Mouse (Mus musculus) CH12.LX (cell line): ENCODE measurements around the gene Nfkb2. TPM values are rescaled to one million over a fixed set of nuclear protein-coding genes. Genes with fewer than 3 reads are reported as not detected.

Experiments used
- DNase-seq: peaks from one replicate; pipeline ENCODE4 v3.0.0-alpha.2; 2013; ENCODE audit errors: extremely low read depth
- H3K27ac ChIP-seq: 2 replicates; pipeline ENCODE4 v1.5.1; 2012; ENCODE audit warnings: low read depth, mild to moderate bottlenecking, control low read depth, moderate library complexity; ENCODE audit not compliant: insufficient read depth
- H3K27me3 ChIP-seq: replicated peaks from 2 replicates; pipeline ENCODE3; 2012; ENCODE audit warnings: inconsistent platforms
- H3K36me3 ChIP-seq, 2 experiments: replicated peaks in 1 of 2; 2 replicates each; pipeline versions ENCODE3 to v1.6.1; 2012; ENCODE audit warnings: inconsistent platforms in 1 of 2, low read length in 1 of 2, mild to moderate bottlenecking in 1 of 2, mixed read lengths in 1 of 2, moderate library complexity in 1 of 2; ENCODE audit not compliant: control insufficient read depth in 1 of 2, insufficient read depth in 1 of 2
- H3K4me1 ChIP-seq, 2 experiments: 2 replicates each; pipeline ENCODE4 v1.6.1; 2012; ENCODE audit warnings: inconsistent platforms in 1 of 2, moderate library complexity in 1 of 2; ENCODE audit not compliant: insufficient read depth in 2 of 2, control insufficient read depth in 1 of 2
- H3K4me2 ChIP-seq: 2 replicates; pipeline ENCODE4 v1.6.1; 2012; ENCODE audit warnings: low read depth, mild to moderate bottlenecking, control low read depth; ENCODE audit not compliant: poor library complexity, insufficient read depth, severe bottlenecking
- H3K4me3 ChIP-seq, 3 experiments: fragments of 150-350 bp in 1 of 3; sonication (generic) in 1 of 3; replicated peaks in 1 of 3; 2 replicates each; pipeline versions ENCODE3 to v1.5.1; 2011 to 2012; ENCODE audit warnings: low read depth in 2 of 3, low read length in 2 of 3, mild to moderate bottlenecking in 2 of 3, moderate library complexity in 2 of 3, control low read depth in 1 of 3, improper control_type of control experiment in 1 of 3, inconsistent platforms in 1 of 3, mixed read lengths in 1 of 3; ENCODE audit not compliant: poor library complexity in 1 of 3
- H3K79me2 ChIP-seq: replicated peaks from 2 replicates; pipeline ENCODE4 v1.6.1; 2012; ENCODE audit warnings: mild to moderate bottlenecking, moderate library complexity; ENCODE audit not compliant: control insufficient read depth, poor library complexity, insufficient read depth, severe bottlenecking; ENCODE audit errors: extremely low read depth
- H3K9ac ChIP-seq: 2 replicates; pipeline ENCODE4 v1.6.1; 2012; ENCODE audit warnings: low read depth, mild to moderate bottlenecking, control low read depth, moderate library complexity; ENCODE audit not compliant: insufficient read depth
- H3K9me3 ChIP-seq: replicated peaks from 2 replicates; pipeline ENCODE3; 2012; ENCODE audit warnings: low read length, inconsistent platforms, mixed read lengths
- BHLHE40 ChIP-seq: IDR thresholded peaks from 2 replicates; pipeline ENCODE4 v1.6.1; 2011; ENCODE audit warnings: mild to moderate bottlenecking, low read depth, low read length, improper control_type of control experiment
- CHD2 ChIP-seq: IDR thresholded peaks from 2 replicates; pipeline ENCODE4 v1.6.1; 2011; ENCODE audit warnings: low read length, improper control_type of control experiment
- E2F4 ChIP-seq: IDR thresholded peaks from 2 replicates; pipeline ENCODE4 v1.6.1; 2011; ENCODE audit warnings: low read depth, low read length, improper control_type of control experiment; ENCODE audit not compliant: insufficient replicate concordance
- ETS1 ChIP-seq: conservative IDR thresholded peaks from 2 replicates; pipeline ENCODE4 v1.6.1; 2012; ENCODE audit warnings: low read depth, mild to moderate bottlenecking, inconsistent platforms, low read length, improper control_type of control experiment, moderate library complexity
- HCFC1 ChIP-seq: IDR thresholded peaks from 2 replicates; pipeline ENCODE4 v1.6.1; 2012; ENCODE audit warnings: low read depth, mild to moderate bottlenecking, inconsistent platforms, low read length, improper control_type of control experiment
- IRF4 ChIP-seq: IDR thresholded peaks from 2 replicates; pipeline ENCODE4 v1.6.1; 2014; ENCODE audit warnings: low read depth, mild to moderate bottlenecking, inconsistent platforms, low read length, improper control_type of control experiment
- KAT2A ChIP-seq: IDR thresholded peaks from 2 replicates; pipeline ENCODE4 v1.6.1; 2012; ENCODE audit warnings: low read length, improper control_type of control experiment, inconsistent platforms; ENCODE audit not compliant: insufficient replicate concordance
- MAZ ChIP-seq: IDR thresholded peaks from 2 replicates; pipeline ENCODE4 v1.6.1; 2012; ENCODE audit warnings: low read depth, mild to moderate bottlenecking, inconsistent platforms, low read length, improper control_type of control experiment, moderate library complexity
- MXI1 ChIP-seq: IDR thresholded peaks from 2 replicates; pipeline ENCODE4 v1.6.1; 2011; ENCODE audit warnings: mild to moderate bottlenecking, low read depth, low read length, improper control_type of control experiment
- NELFE ChIP-seq: IDR thresholded peaks from 2 replicates; pipeline ENCODE4 v1.6.1; 2011; ENCODE audit warnings: low read depth, low read length, improper control_type of control experiment
- NRF1 ChIP-seq: IDR thresholded peaks from 2 replicates; pipeline ENCODE4 v1.6.1; 2014; ENCODE audit warnings: low read depth, mild to moderate bottlenecking, inconsistent platforms, low read length, improper control_type of control experiment, moderate library complexity
- PAX5 ChIP-seq: IDR thresholded peaks from 2 replicates; pipeline ENCODE4 v1.6.1; 2012; ENCODE audit warnings: low read length, inconsistent platforms, mixed read lengths
- POLR2A ChIP-seq: IDR thresholded peaks from 2 replicates; pipeline ENCODE4 v1.6.1; 2011; ENCODE audit warnings: low read depth, mild to moderate bottlenecking, improper control_type of control experiment, low read length
- RCOR1 ChIP-seq: conservative IDR thresholded peaks from 2 replicates; pipeline ENCODE4 v1.6.1; 2012; ENCODE audit warnings: low read depth, mild to moderate bottlenecking, inconsistent platforms, low read length, improper control_type of control experiment
- SIN3A ChIP-seq: IDR thresholded peaks from 2 replicates; pipeline ENCODE4 v1.6.1; 2012; ENCODE audit warnings: low read length, improper control_type of control experiment, inconsistent platforms
- UBTF ChIP-seq: IDR thresholded peaks from 2 replicates; pipeline ENCODE4 v1.6.1; 2012; ENCODE audit warnings: low read depth, mild to moderate bottlenecking, inconsistent platforms, low read length, improper control_type of control experiment, moderate library complexity
- USF1 ChIP-seq: IDR thresholded peaks from 2 replicates; pipeline ENCODE4 v1.6.1; 2014; ENCODE audit warnings: low read depth, mild to moderate bottlenecking, inconsistent platforms, low read length, improper control_type of control experiment
- ZC3H11A ChIP-seq: IDR thresholded peaks from 2 replicates; pipeline ENCODE4 v1.6.1; 2012; ENCODE audit warnings: low read depth, mild to moderate bottlenecking, inconsistent platforms, low read length, improper control_type of control experiment
- ZKSCAN1 ChIP-seq: IDR thresholded peaks from 2 replicates; pipeline ENCODE4 v1.6.1; 2012; ENCODE audit warnings: low read depth, inconsistent platforms, low read length, improper control_type of control experiment, borderline replicate concordance
- ZMIZ1 ChIP-seq: IDR thresholded peaks from 2 replicates; pipeline ENCODE4 v1.6.1; 2012; ENCODE audit warnings: low read depth, mild to moderate bottlenecking, inconsistent platforms, low read length, improper control_type of control experiment
- dilution Hi-C: fragments of 300-500 bp; cut with MboI; formaldehyde crosslinking; loops from 2 replicates; pipeline ENCODE4 v1.14.3; 2020; ENCODE audit warnings: low sequenced_read_pairs; ENCODE audit not compliant: extremely low pct_unique_long_range_greater_than_20kb, extremely low pct_ligation_motif_present
- in situ Hi-C: fragments of 300-500 bp; cut with MboI; formaldehyde crosslinking; loops from 3 replicates; pipeline ENCODE4 v1.14.3; 2019; ENCODE audit warnings: low sequenced_read_pairs, low pct_ligation_motif_present, low pct_unique_long_range_greater_than_20kb, mixed read lengths
- polyA plus RNA-seq: library from polyadenylated mRNA; unstranded; fragments of >175 nt; gene quantifications from 2 replicates; pipeline ENCODE4 v1.2.1, GENCODE M21; 2012; ENCODE audit warnings: low read depth; ENCODE audit not compliant: insufficient read length
- total RNA-seq, 2 experiments: library from RNA; depleted of rRNA; stranded (reverse); fragments of 300-350 nt in 1 of 2; fragments of >200 nt in 1 of 2; gene quantifications; 2 replicates each; pipeline ENCODE4 v1.2.3; 2012 to 2014

Gene Nfkb2
- total and polyA plus RNA-seq, 3 experiments, result 44.3 to 71.7 (median 64.8) TPM

DNA sequence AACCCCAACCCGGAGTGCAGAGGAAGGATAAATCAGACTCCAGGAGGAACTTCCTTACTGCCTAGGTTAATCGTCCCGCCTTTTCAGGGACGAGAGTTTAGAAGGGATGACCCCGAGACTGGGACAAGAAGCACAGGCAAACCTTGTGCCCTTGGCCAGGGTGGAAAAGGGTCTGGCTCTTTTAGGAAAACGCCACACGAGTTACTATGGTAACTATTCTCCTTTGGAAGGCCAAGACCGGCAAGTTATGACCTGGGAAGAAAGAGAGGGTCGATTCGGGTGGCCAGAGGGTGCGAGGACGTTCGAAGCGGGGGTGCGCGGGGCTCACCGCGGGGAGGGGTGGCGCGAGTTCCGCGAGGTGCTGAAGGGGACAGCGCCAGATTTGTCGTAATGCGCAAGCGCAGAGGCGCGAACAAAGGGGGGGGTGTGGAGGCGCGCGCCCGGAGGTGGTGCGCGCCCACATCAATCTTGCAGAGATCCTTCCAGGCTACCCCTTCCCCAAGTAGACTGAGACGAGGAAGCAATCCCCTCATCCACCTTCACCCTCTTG lies 22.7 kb downstream of the Nfkb2 start, which contains the start of gene Psd:
Gene Psd (minus strand): TSS at position 401 of the 550 bp plus-strand sequence.
- Histone ChIP-seq H3K4me3 (peak within 1 kb of the TSS; percentile 67 to 86 (median 68)), H3K79me2 (no peaks in the 10 kb centered on the region), H3K4me2 (peak within 1 kb of the TSS; percentile 79), H3K27me3 (peaks cover 44% of the 10 kb centered on the region), H3K36me3 (peaks cover 15 to 24% of the 10 kb centered on the region in 2 experiments), H3K27ac (peak within 1 kb of the TSS; percentile 88), H3K9ac (peak within 1 kb of the TSS; percentile 92), H3K4me1 (peaks cover 9 to 47% of the 10 kb centered on the region in 2 experiments), H3K9me3 (no peaks in the 10 kb centered on the region)
- in situ Hi-C loops, result no loop called here
- no peak for DNase-seq
- dilution Hi-C loops, result no loop called here
- TF ChIP-seq NRF1 (peak; percentile 86), ZKSCAN1 (no peak)

DNA sequence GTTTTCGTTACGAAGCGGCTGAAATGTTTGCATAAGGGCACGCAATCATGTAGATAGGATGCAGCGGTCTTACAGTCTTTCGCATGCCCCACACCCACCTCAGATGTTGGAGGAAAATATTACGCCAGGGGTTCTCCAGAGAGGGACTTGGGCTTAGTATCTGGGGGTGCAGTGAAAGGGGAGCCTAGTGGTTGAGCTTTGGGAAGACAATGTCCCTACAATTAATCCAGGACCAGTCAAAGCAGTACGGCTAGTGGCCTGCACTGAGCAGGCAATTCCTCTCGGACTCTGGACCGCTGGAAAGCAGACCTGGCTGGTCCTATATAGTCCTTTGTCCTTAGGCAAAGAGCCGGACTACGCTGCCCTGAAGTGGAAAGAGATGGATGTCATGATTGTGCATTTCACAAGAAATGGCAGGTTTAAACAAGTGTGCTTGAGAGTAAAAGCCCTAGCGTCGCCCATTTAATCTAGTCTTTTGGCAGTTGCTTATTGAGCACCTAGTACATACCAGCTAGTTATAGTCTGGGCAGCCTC lies 23.5 kb downstream of the Nfkb2 start:
- H3K4me2 ChIP-seq, result peak overlapping the region; percentile 79
- no peak for DNase-seq
- no peak overlapping the region for H3K27ac ChIP-seq
- in situ Hi-C loops, result no loop called here
- H3K4me3 ChIP-seq, result peak overlapping the region; percentile 67 to 86 (median 68)
- peaks cover 9 to 42% of the 10 kb centered on the region in 2 experiments for H3K4me1 ChIP-seq
- TF ChIP-seq BHLHE40, result no peak
- TF ChIP-seq ZC3H11A, result no peak
- no peak for TF ChIP-seq PAX5
- TF ChIP-seq NELFE, result no peak
- 0 out of 2 replicates have a peak, but pooled peaks have one; percentile 4 for TF ChIP-seq MXI1
- peak overlapping the region; percentile 92; the same call in 1 of the 2 replicates for H3K9ac ChIP-seq
- dilution Hi-C loops, result no loop called here
- H3K79me2 ChIP-seq, result no peaks in the 10 kb centered on the region
- H3K27me3 ChIP-seq, result peaks cover 43% of the 10 kb centered on the region
- H3K9me3 ChIP-seq, result no peaks in the 10 kb centered on the region
- peaks cover 21 to 32% of the 10 kb centered on the region in 2 experiments for H3K36me3 ChIP-seq

DNA sequence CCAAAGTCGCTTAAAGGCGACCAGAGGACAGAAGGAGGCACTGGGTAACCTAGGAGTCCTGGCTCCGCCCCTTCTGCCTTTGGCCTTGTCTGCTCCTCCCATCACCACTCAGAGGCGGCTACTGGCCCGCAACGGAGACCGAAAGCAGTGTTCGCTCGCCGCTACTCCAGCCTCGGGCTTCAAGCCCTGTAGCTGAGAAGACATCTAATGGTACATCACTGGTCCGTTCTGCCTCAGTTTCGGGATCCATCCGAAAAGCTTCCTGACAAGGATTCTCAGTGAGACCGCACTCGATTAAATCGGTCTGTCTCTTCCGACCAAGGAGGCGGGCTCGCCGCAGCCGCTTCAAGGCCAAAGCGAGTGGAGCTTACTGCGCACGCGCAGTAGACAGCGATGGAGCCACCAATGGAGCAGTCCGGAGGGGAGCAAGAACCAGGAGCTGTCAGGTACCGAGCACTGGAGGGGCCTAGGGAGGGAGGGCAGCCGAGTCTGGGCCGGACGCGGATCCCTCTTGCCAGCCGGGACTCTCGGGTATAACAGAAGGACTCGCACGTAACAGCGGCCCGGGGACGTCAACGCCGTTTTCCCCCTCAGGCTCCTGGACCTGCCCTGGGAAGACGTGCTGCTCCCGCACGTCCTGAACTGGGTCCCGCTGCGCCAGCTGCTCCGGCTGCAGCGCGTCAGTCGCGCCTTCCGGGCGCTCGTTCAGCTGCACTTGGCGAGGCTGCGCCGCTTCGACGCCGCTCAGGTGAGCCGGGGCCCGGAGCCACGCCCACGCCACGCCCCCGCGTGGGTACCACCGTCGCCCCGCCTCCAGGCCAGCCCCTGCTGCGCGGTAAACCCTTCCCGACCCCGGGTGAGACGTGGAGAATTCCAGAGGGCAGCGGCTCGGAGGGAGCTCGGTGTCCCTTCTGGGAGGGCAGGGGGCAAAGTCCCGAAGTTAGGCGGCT lies 24.2 kb downstream of the Nfkb2 start, which contains the start of gene Fbxl15:
Gene Fbxl15 (plus strand): TSS at position 104 of the 950 bp plus-strand sequence.
- peaks cover 9 to 37% of the 10 kb centered on the region in 2 experiments for H3K4me1 ChIP-seq
- DNase-seq, result peak; percentile 98
- no peaks in the 10 kb centered on the region for H3K79me2 ChIP-seq
- peak within 1 kb of the TSS; percentile 92 for H3K9ac ChIP-seq
- H3K4me2 ChIP-seq, result peak within 1 kb of the TSS; percentile 79
- no peaks in the 10 kb centered on the region for H3K9me3 ChIP-seq
- H3K27ac ChIP-seq, result peak within 1 kb of the TSS; percentile 88
- dilution Hi-C loops (no loop called here), in situ Hi-C loops (no loop called here)
- H3K27me3 ChIP-seq, result peaks cover 35% of the 10 kb centered on the region
- H3K36me3 ChIP-seq, result peaks cover 22 to 37% of the 10 kb centered on the region in 2 experiments
- H3K4me3 ChIP-seq, result peak within 1 kb of the TSS; percentile 67 to 86 (median 68)
- TF ChIP-seq RCOR1 (no peak), POLR2A (peak; percentile 89), ZMIZ1 (peak; percentile 76; the same call in 1 of the 2 replicates), HCFC1 (peak; percentile 90), MAZ (peak; percentile 78; the same call in 1 of the 2 replicates), USF1 (no peak), PAX5 (no peak), E2F4 (no peak), IRF4 (peak; percentile 77), CHD2 (no peak), UBTF (peak; percentile 71), KAT2A (peak; percentile 78; the same call in 1 of the 2 replicates), ETS1 (no peak), NRF1 (peak; percentile 93), BHLHE40 (0 out of 2 replicates have a peak, but pooled peaks have one; percentile 19), SIN3A (peak; percentile 97)
